Mouse (Mus musculus): ENCODE measurements at regions not wholly inside any gene's neighbourhood (a gene's known extent, or its start where the extent isn't known, plus 50 kb on each side); places are given as distances from the start of the nearest gene placed in this dataset.

- Histone ChIP-seq H3K27ac (ENCODE audit: low read depth, low read length) (no peak overlapping the region), H3K4me1 (replicated peaks; ENCODE audit: control insufficient read depth, insufficient read depth, low read length) (no peaks in the 10 kb centered on the region), H3K9ac (ENCODE audit: low read depth, low read length) (no peak overlapping the region), H3K4me3 (ENCODE audit: low read depth, low read length) (no peak overlapping the region), H3K4me2 (replicated peaks; ENCODE audit: low read depth) (no peak overlapping the region), H3K36me3 (ENCODE audit: control insufficient read depth, insufficient read depth) (no peaks in the 10 kb centered on the region), H3K27me3 (replicated peaks; ENCODE audit: control insufficient read depth, insufficient read depth, low read length) (no peaks in the 10 kb centered on the region), H3K9me3 (ENCODE audit: control insufficient read depth) (no peaks in the 10 kb centered on the region)
- ATAC-seq, result no peak
- no peak for TF ChIP-seq CTCF (IDR thresholded peaks at IDR 0.05; ENCODE audit: low read depth)
- 68% methylated on average over 10 of the region's 10 CpGs for WGBS
Measured at GRCm38 (mm10) chr2:167858346-167858745, 73.5 kb upstream of the Ptpn1 start.

DNA sequence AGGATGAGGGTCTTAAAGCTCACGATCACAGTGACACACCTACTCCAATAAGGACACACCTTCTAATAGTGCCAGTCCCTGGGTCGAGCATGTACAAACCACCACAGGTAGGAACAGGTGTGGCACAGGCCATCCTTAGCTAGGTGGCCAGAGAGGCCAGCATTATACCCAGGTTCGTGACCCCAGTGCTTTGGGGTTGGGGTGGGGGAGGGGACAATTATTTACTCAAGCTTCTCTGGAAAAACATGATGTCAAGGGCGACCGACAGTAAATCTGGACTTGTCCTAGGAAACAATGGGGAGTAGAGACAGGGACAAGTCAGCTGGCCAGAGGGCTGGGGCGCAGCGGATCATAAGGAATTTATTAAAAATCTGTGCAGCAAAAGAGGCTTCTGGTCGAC is 73.9 kb upstream of the Ptpn1 start:
- no peak for TF ChIP-seq CTCF (IDR thresholded peaks at IDR 0.05; ENCODE audit: low read depth)
- no peak overlapping the region for H3K27ac ChIP-seq (ENCODE audit: low read depth, low read length)
- ATAC-seq, result no peak
- H3K4me2 ChIP-seq (replicated peaks; ENCODE audit: low read depth), result no peak overlapping the region
- no peaks in the 10 kb centered on the region for H3K36me3 ChIP-seq (ENCODE audit: control insufficient read depth, insufficient read depth)
- no peaks in the 10 kb centered on the region for H3K4me1 ChIP-seq (replicated peaks; ENCODE audit: control insufficient read depth, insufficient read depth, low read length)
- no peaks in the 10 kb centered on the region for H3K27me3 ChIP-seq (replicated peaks; ENCODE audit: control insufficient read depth, insufficient read depth, low read length)
- no peaks in the 10 kb centered on the region for H3K9me3 ChIP-seq (ENCODE audit: control insufficient read depth)
- no peak overlapping the region for H3K4me3 ChIP-seq (ENCODE audit: low read depth, low read length)
- WGBS, result 57% methylated on average over 8 of the region's 8 CpGs
- no peak overlapping the region for H3K9ac ChIP-seq (ENCODE audit: low read depth, low read length)

GRCm38 (mm10) chr2:167856920-167857475 is 74.9 kb upstream of the Ptpn1 start:
- Histone ChIP-seq H3K9ac (ENCODE audit: low read depth, low read length) (no peak overlapping the region), H3K9me3 (ENCODE audit: control insufficient read depth) (no peaks in the 10 kb centered on the region), H3K27ac (ENCODE audit: low read depth, low read length) (peak overlapping the region; percentile 50; the same call in 1 of the 2 replicates), H3K27me3 (replicated peaks; ENCODE audit: control insufficient read depth, insufficient read depth, low read length) (no peaks in the 10 kb centered on the region), H3K4me1 (replicated peaks; ENCODE audit: control insufficient read depth, insufficient read depth, low read length) (0 out of 2 replicates have a peak, but pooled peaks cover 4% of the 10 kb centered on the region), H3K36me3 (ENCODE audit: control insufficient read depth, insufficient read depth) (no peaks in the 10 kb centered on the region), H3K4me3 (ENCODE audit: low read depth, low read length) (no peak overlapping the region), H3K4me2 (replicated peaks; ENCODE audit: low read depth) (no peak overlapping the region)
- ATAC-seq, result peak; percentile 58
- WGBS, result 63% methylated on average over 10 of the region's 10 CpGs
- no peak for TF ChIP-seq CTCF (IDR thresholded peaks at IDR 0.05; ENCODE audit: low read depth)

DNA sequence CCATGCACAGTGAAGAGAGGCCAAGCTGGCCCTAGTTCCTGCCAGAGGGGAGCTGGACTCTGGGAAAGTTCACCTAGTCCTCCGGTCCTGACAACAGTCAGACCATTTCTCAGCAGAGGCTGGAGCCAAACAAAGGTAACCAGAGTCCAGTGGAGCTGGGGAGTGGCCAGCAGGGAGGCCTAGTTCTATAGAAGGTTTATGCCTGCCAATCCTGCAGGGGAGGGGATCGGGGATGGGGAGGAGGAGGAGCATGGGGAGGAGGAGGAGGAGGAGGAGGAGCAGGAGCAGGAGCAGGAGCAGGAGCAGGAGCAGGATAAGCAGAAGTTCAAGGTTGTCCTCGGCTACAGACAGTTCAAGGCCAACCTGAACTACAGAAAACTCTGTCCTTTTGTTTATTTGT is 75.8 kb upstream of the Ptpn1 start:
- no peak for TF ChIP-seq CTCF (IDR thresholded peaks at IDR 0.05; ENCODE audit: low read depth)
- no peak overlapping the region for H3K27ac ChIP-seq (ENCODE audit: low read depth, low read length)
- WGBS, result 40% methylated on average over 3 of the region's 3 CpGs
- 0 out of 2 replicates have a peak, but pooled peaks cover 7% of the 10 kb centered on the region for H3K4me1 ChIP-seq (replicated peaks; ENCODE audit: control insufficient read depth, insufficient read depth, low read length)
- H3K4me2 ChIP-seq (replicated peaks; ENCODE audit: low read depth), result no peak overlapping the region
- ATAC-seq, result no peak
- no peak overlapping the region for H3K4me3 ChIP-seq (ENCODE audit: low read depth, low read length)
- H3K27me3 ChIP-seq (replicated peaks; ENCODE audit: control insufficient read depth, insufficient read depth, low read length), result no peaks in the 10 kb centered on the region
- no peaks in the 10 kb centered on the region for H3K36me3 ChIP-seq (ENCODE audit: control insufficient read depth, insufficient read depth)
- H3K9me3 ChIP-seq (ENCODE audit: control insufficient read depth), result no peaks in the 10 kb centered on the region
- H3K9ac ChIP-seq (ENCODE audit: low read depth, low read length), result no peak overlapping the region

GRCm38 (mm10) chr2:167854060-167854459 is 77.8 kb upstream of the Ptpn1 start:
- WGBS, result 100% methylated on average over 1 of the region's 1 CpGs

DNA sequence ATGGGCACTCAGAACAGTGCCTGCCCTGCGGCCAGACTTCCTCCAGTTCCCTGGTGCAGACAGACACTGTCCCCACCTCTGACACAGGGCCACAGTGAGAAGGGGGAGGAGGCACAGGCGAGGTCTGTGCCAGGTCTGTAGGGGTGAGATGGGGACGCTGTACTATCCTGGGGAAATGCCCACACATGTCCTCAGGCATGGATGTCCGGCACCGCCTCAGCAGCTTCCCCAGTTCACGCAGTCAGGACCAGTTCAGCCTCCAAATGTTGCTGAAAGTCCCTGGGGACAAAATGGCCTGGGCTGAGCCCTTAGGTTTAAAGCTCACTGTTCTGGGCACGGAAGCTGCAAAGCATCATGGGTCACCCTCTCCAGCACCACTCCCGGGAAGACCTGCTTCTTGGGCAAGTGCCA is 78.4 kb upstream of the Ptpn1 start:
- H3K4me3 ChIP-seq (ENCODE audit: low read depth, low read length), result no peak overlapping the region
- 81% methylated on average over 8 of the region's 8 CpGs for WGBS

More at GRCm38 (mm10) chr2:167854060-167854459, 77.8 kb upstream of the Ptpn1 start:
- no peak overlapping the region for H3K4me2 ChIP-seq (replicated peaks; ENCODE audit: low read depth)
- no peak overlapping the region for H3K9ac ChIP-seq (ENCODE audit: low read depth, low read length)
- H3K27ac ChIP-seq (ENCODE audit: low read depth, low read length), result no peak overlapping the region
- no peaks in the 10 kb centered on the region for H3K9me3 ChIP-seq (ENCODE audit: control insufficient read depth)
- no peak overlapping the region for H3K4me3 ChIP-seq (ENCODE audit: low read depth, low read length)
- H3K36me3 ChIP-seq (ENCODE audit: control insufficient read depth, insufficient read depth), result no peaks in the 10 kb centered on the region
- H3K27me3 ChIP-seq (replicated peaks; ENCODE audit: control insufficient read depth, insufficient read depth, low read length), result no peaks in the 10 kb centered on the region
- no peak for ATAC-seq
- no peak for TF ChIP-seq CTCF (IDR thresholded peaks at IDR 0.05; ENCODE audit: low read depth)
- 0 out of 2 replicates have a peak, but pooled peaks cover 8% of the 10 kb centered on the region for H3K4me1 ChIP-seq (replicated peaks; ENCODE audit: control insufficient read depth, insufficient read depth, low read length)

More for the DNA sequence above, 78.4 kb upstream of the Ptpn1 start:
- H3K27ac ChIP-seq (ENCODE audit: low read depth, low read length), result no peak overlapping the region
- no peaks in the 10 kb centered on the region for H3K27me3 ChIP-seq (replicated peaks; ENCODE audit: control insufficient read depth, insufficient read depth, low read length)
- no peak for TF ChIP-seq CTCF (IDR thresholded peaks at IDR 0.05; ENCODE audit: low read depth)
- H3K9ac ChIP-seq (ENCODE audit: low read depth, low read length), result no peak overlapping the region
- H3K9me3 ChIP-seq (ENCODE audit: control insufficient read depth), result no peaks in the 10 kb centered on the region
- no peaks in the 10 kb centered on the region for H3K36me3 ChIP-seq (ENCODE audit: control insufficient read depth, insufficient read depth)
- 0 out of 2 replicates have a peak, but pooled peaks cover 8% of the 10 kb centered on the region for H3K4me1 ChIP-seq (replicated peaks; ENCODE audit: control insufficient read depth, insufficient read depth, low read length)
- ATAC-seq, result no peak
- no peak overlapping the region for H3K4me2 ChIP-seq (replicated peaks; ENCODE audit: low read depth)
